Mouse (Mus musculus) MEL (cell line): ENCODE results near the gene Palld.

Experiments
- CTCF ChIP-seq, 3 experiments: IDR thresholded peaks in 2 of 3; conservative IDR thresholded peaks in 1 of 3; 2 replicates each; pipeline ENCODE4 v1.5.1; 2011 to 2012; ENCODE audit warnings: low read length in 3 of 3, low read depth in 2 of 3, mild to moderate bottlenecking in 2 of 3, improper control_type of control experiment in 1 of 3, inconsistent platforms in 1 of 3, mixed read lengths in 1 of 3, moderate library complexity in 1 of 3; ENCODE audit not compliant: control insufficient read depth in 1 of 3, insufficient read depth in 1 of 3, poor library complexity in 1 of 3, severe bottlenecking in 1 of 3
- ELF1 ChIP-seq: IDR thresholded peaks from 2 replicates; pipeline ENCODE4 v1.6.1; 2014; ENCODE audit warnings: low read depth, mild to moderate bottlenecking, inconsistent platforms, low read length, improper control_type of control experiment, moderate library complexity
- EP300 ChIP-seq, 2 experiments: IDR thresholded peaks; 2 replicates each; pipeline ENCODE4 v1.6.1; 2011; ENCODE audit warnings: improper control_type of control experiment in 2 of 2, low read length in 2 of 2, low read depth in 1 of 2, mild to moderate bottlenecking in 1 of 2
- MAZ ChIP-seq: IDR thresholded peaks from 2 replicates; pipeline ENCODE4 v1.6.1; 2012; ENCODE audit warnings: low read depth, mild to moderate bottlenecking, inconsistent platforms, low read length, improper control_type of control experiment
- POLR2A ChIP-seq, 2 experiments: IDR thresholded peaks; 2 replicates each; pipeline ENCODE4 v1.6.1; 2011 to 2012; ENCODE audit warnings: low read length in 2 of 2, mild to moderate bottlenecking in 2 of 2, control low read depth in 1 of 2, improper control_type of control experiment in 1 of 2, low read depth in 1 of 2, moderate library complexity in 1 of 2; ENCODE audit not compliant: control insufficient read depth in 1 of 2, insufficient read depth in 1 of 2, poor library complexity in 1 of 2
- RCOR1 ChIP-seq: IDR thresholded peaks from 2 replicates; pipeline ENCODE4 v1.6.1; 2012; ENCODE audit warnings: low read depth, mild to moderate bottlenecking, inconsistent platforms, low read length, improper control_type of control experiment
- USF1 ChIP-seq: IDR thresholded peaks from 2 replicates; pipeline ENCODE4 v1.6.1; 2014; ENCODE audit warnings: low read depth, mild to moderate bottlenecking, inconsistent platforms, low read length, improper control_type of control experiment, moderate library complexity
- USF2 ChIP-seq, 2 experiments: IDR thresholded peaks; 2 replicates each; pipeline ENCODE4 v1.6.1; 2011 to 2012; ENCODE audit warnings: improper control_type of control experiment in 2 of 2, low read length in 2 of 2, borderline replicate concordance in 1 of 2, inconsistent platforms in 1 of 2, low read depth in 1 of 2, mild to moderate bottlenecking in 1 of 2; ENCODE audit not compliant: insufficient read depth in 1 of 2

DNA sequence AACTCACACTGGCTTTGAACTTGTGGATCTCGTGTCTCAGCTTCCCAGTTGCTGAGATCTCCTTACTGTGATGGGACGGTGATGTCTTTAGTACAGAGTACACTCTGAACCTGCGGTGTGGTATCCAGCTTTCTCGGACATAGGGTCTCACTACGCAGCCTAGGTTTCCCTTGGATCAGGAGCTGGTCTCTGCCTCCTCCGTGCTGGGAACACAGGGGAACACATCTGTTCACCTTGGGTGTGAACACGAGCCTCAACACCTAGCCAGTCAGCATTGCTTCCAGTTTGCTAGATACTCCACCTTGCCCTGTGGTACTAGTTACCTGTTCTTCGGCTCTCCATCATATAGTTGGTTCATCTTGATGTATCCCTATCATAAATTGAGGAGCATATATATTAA is 413.9 kb downstream of the Palld start:
- TF ChIP-seq CTCF (IDR thresholded peaks at IDR 0.05 in 2 of 3, conservative IDR thresholded peaks at IDR 0.05 in 1 of 3; ENCODE audit: control insufficient read depth in 1 of 3, insufficient read depth in 1 of 3, low read depth in 2 of 3, low read length in 3 of 3, poor library complexity in 1 of 3, severe bottlenecking in 1 of 3) (no peak), EP300 (IDR thresholded peaks at IDR 0.05; ENCODE audit: low read depth in 1 of 2, low read length in 2 of 2) (no peak), MAZ (no peak), USF1 (no peak), POLR2A (IDR thresholded peaks at IDR 0.05; ENCODE audit: control insufficient read depth in 1 of 2, insufficient read depth in 1 of 2, low read depth in 1 of 2, low read length in 2 of 2, poor library complexity in 1 of 2) (no peak), ELF1 (no peak), USF2 (IDR thresholded peaks at IDR 0.05; ENCODE audit: borderline replicate concordance in 1 of 2, insufficient read depth in 1 of 2, low read depth in 1 of 2, low read length in 2 of 2) (no peak), RCOR1 (no peak)
